Mouse (Mus musculus) E14TG2a.4 (cell line): ENCODE results near the gene Grb10.

Experiments
- H3K27me3 ChIP-seq: 2 replicates; pipeline ENCODE4 v1.6.1; 2014; ENCODE audit warnings: low read length, control low read depth; ENCODE audit not compliant: insufficient read depth
- H3K36me3 ChIP-seq: 2 replicates; pipeline ENCODE4 v1.6.1; 2014; ENCODE audit warnings: low read length, control low read depth; ENCODE audit not compliant: insufficient read depth
- H3K4me1 ChIP-seq: replicated peaks from 2 replicates; pipeline ENCODE4 v1.6.1; 2014; ENCODE audit warnings: low read depth, low read length, control low read depth
- H3K4me3 ChIP-seq: replicated peaks from 2 replicates; pipeline ENCODE4 v1.5.1; 2014; ENCODE audit warnings: mild to moderate bottlenecking, low read length
- H3K9me3 ChIP-seq: 2 replicates; pipeline ENCODE4 v1.6.1; 2014; ENCODE audit warnings: low read length, control low read depth
- CTCF ChIP-seq: conservative IDR thresholded peaks from 2 replicates; pipeline ENCODE4 v1.5.1; 2014; ENCODE audit warnings: low read length
- NANOG ChIP-seq: IDR thresholded peaks from 2 replicates; pipeline ENCODE4 v1.6.1; 2014; ENCODE audit warnings: borderline replicate concordance, low read length, mixed read lengths
- POU5F1 ChIP-seq: IDR thresholded peaks from 2 replicates; pipeline ENCODE4 v1.6.1; 2014; ENCODE audit warnings: low read length, borderline replicate concordance

The Grb10 gene

GRCm38 (mm10) chr11:12035916-12036910 lies 2.3 kb downstream of the Grb10 start:
- no peaks in the 10 kb centered on the region; the same call in 1 of the 2 replicates for H3K9me3 ChIP-seq
- H3K4me3 ChIP-seq: peak overlapping the region; percentile 76
- peaks cover 86% of the 10 kb centered on the region for H3K27me3 ChIP-seq
- H3K36me3 ChIP-seq: no peaks in the 10 kb centered on the region
- TF ChIP-seq NANOG: no peak
- no peak for TF ChIP-seq CTCF
- TF ChIP-seq POU5F1: no peak
- H3K4me1 ChIP-seq: peaks cover 7% of the 10 kb centered on the region; the same call in 1 of the 2 replicates

DNA sequence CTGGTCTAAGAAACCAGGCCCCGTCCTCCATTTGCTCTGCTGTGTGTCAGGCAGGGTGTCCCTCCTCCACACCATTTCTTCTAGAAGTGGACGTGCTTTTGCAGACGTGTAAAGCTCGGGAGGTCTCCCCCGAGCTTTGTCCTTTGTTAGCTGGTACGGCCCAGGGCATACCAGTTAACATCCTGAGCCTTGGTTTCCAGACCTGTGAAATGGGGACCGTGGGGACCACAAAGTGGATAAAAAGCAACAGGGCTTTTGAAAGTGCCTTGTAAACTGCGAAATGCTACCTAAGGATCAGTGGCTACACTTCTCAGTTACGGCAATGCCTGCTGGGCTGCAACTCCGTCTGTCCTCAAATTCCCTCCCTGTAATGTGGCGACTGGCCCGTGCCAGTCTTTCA lies 3.2 kb downstream of the Grb10 start:
- TF ChIP-seq CTCF (no peak), NANOG (no peak), POU5F1 (no peak)
- H3K4me1 ChIP-seq: peaks cover 7% of the 10 kb centered on the region; the same call in 1 of the 2 replicates
- no peak overlapping the region for H3K4me3 ChIP-seq
- no peaks in the 10 kb centered on the region for H3K36me3 ChIP-seq
- H3K9me3 ChIP-seq: peaks cover 4% of the 10 kb centered on the region; the same call in 1 of the 2 replicates
- peaks cover 86% of the 10 kb centered on the region for H3K27me3 ChIP-seq

- Histone ChIP-seq H3K27me3 (peaks cover 85% of the 10 kb centered on the region), H3K9me3 (peaks cover 7% of the 10 kb centered on the region), H3K4me3 (no peak overlapping the region), H3K4me1 (peaks cover 7% of the 10 kb centered on the region; the same call in 1 of the 2 replicates), H3K36me3 (no peaks in the 10 kb centered on the region)
- no peak for TF ChIP-seq NANOG
- TF ChIP-seq POU5F1: no peak
- no peak for TF ChIP-seq CTCF
These were observed 3.7 kb downstream of the Grb10 start for GRCm38 (mm10) chr11:12034781-12035180.

GRCm38 (mm10) chr11:12034371-12034770 lies 4.1 kb downstream of the Grb10 start:
- Histone ChIP-seq H3K9me3 (peaks cover 11% of the 10 kb centered on the region), H3K27me3 (peaks cover 85% of the 10 kb centered on the region)
- no peak for TF ChIP-seq POU5F1
- no peak for TF ChIP-seq NANOG
- no peak for TF ChIP-seq CTCF

GRCm38 (mm10) chr11:12032831-12033230 lies 5.7 kb downstream of the Grb10 start:
- Histone ChIP-seq H3K27me3 (peaks cover 85% of the 10 kb centered on the region), H3K4me1 (peaks cover 2% of the 10 kb centered on the region; the same call in 1 of the 2 replicates), H3K4me3 (no peak overlapping the region), H3K36me3 (no peaks in the 10 kb centered on the region), H3K9me3 (peaks cover 27% of the 10 kb centered on the region)
- TF ChIP-seq NANOG (no peak), POU5F1 (no peak), CTCF (no peak)

More at GRCm38 (mm10) chr11:12034371-12034770, 4.1 kb downstream of the Grb10 start:
- Histone ChIP-seq H3K4me3 (no peak overlapping the region), H3K36me3 (no peaks in the 10 kb centered on the region), H3K4me1 (peaks cover 7% of the 10 kb centered on the region; the same call in 1 of the 2 replicates)

DNA sequence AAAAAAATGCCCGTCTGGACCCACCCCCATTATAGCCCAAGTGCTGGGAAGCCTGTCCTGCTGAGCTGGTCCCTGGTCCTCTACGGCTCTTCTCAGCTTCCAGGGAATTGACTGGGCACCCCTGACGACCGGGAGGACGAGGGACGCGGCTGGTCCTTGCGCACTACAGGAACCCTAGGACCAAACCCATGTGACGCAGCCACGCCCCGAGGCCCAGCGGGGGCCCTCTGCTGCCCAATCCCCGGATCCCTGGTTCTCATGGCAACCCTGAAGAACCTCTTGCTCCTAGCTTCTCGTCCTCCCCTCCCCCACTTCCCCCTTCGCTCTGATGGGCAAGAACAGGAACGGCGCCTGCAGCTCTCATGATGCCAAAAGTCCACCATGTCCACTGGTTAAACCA lies 11.8 kb downstream of the Grb10 start:
- Histone ChIP-seq H3K4me1 (peaks cover 8% of the 10 kb centered on the region; the same call in 1 of the 2 replicates), H3K9me3 (peaks cover 75% of the 10 kb centered on the region), H3K27me3 (peaks cover 94% of the 10 kb centered on the region), H3K36me3 (no peaks in the 10 kb centered on the region), H3K4me3 (peak overlapping the region; percentile 68)
- TF ChIP-seq POU5F1 (no peak), NANOG (no peak), CTCF (no peak)

DNA sequence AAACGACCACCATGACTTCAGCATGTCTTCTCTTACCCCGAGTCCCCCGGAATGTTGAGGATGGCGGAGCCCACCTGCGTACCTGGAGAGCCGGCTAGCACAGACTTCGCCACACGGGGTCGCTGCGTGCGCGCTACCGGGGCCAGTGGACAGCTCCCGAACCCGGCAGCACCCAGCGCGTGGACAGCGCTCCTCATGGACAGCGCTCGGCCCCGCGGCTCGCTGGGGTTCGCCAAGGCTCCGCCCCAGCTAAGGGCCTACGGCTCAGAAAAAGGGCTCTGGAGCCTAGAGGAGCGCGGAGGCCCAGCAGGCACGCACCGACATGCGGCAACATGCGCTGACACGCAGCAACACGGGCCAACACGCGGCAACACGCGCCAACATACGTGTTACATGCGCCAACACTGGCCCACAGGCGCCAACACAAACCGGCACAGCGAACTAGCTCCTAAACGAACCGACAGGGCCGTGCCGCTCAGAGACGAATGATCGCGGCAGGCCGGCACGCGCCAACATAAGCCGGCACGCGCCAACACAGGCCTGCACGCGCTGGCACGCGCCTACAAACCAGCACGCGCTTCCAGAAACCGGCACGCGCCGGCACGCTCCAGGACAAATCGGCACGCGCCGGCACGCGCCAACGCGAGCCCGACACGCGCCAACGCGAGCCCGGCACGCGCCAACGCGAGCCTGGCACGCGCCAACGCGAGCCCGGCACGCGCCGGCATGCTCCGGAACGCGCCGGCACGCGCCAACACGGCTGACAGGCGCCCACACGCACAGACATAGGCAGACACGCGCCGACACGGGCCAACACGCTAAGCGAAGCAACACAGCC lies 12.5 kb downstream of the Grb10 start:
- Histone ChIP-seq H3K9me3 (peaks cover 77% of the 10 kb centered on the region), H3K4me1 (peaks cover 8% of the 10 kb centered on the region; the same call in 1 of the 2 replicates), H3K27me3 (peaks cover 94% of the 10 kb centered on the region), H3K36me3 (no peaks in the 10 kb centered on the region), H3K4me3 (peak overlapping the region; percentile 68)
- TF ChIP-seq NANOG (no peak), POU5F1 (no peak), CTCF (peak; percentile 21)

DNA sequence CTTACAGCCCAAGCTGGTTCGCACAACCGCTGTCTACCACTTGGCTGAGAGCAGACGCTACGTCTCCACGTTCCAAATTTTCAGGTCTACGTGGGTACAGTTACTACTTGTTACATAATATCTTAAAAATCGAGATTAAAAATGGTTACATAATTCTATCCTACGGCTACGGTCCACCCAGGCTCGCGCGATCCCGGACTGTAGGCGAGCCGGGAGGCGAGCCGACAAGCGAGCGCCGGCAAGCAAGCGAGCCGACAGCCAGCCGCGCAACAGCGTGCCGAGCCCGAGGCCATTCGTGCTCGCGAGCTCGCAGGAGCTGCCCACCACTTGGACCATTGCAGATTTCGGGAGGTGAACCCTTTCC lies 13.1 kb downstream of the Grb10 start:
- H3K36me3 ChIP-seq: no peaks in the 10 kb centered on the region
- H3K27me3 ChIP-seq: peaks cover 93% of the 10 kb centered on the region
- H3K4me1 ChIP-seq: peaks cover 8% of the 10 kb centered on the region; the same call in 1 of the 2 replicates
- TF ChIP-seq POU5F1: no peak
- TF ChIP-seq CTCF: no peak
- no peak for TF ChIP-seq NANOG
- peak overlapping the region; percentile 68 for H3K4me3 ChIP-seq
- H3K9me3 ChIP-seq: peaks cover 73% of the 10 kb centered on the region
